5 mouse cellular contexts compared by ENCODE assay signal in the genomic region with DNA sequence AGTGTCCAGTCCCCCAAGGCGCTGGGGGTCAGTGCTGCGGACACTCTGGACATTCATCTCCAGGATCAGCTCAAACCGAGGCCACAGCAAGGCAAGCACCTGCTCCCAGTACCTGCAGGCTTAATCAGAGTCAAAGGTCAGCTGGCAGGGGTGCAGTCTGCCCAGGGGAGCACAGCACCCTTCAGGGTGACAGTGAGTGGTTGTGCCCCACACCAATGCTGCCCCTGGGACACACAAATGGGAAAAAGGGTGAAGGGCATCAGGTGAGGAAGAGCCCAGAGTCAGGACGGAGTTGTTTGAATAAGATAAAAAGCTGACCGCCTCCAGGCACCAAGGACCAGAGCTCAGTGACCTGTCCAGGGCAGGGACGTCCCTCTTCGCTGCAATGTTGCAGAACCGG. TPM values are rescaled to one million over a fixed set of nuclear protein-coding genes. Genes with fewer than 3 reads are reported as not detected.
"Had no signal": no experiment of that assay in that cellular context is flagged by ENCODE, and none has a peak within 500 bp of the region (broad histone marks: within the 10 kb centered on the region; RNA-seq: fewer than 3 reads in every experiment).

No protein-coding gene starts in this region.

RNA-seq across cellular contexts. Expression of gene H2-Q1, which starts 15.3 kb away (rescaled TPM):
- polyA plus RNA-seq: neural tube, embryonic 11.5 days; neural tube, embryonic 14.5 days; spleen, adult 2 months; testis, adult 2 months had no signal

RNA-seq across cellular contexts. Expression of gene H2-Q2, which starts 37.1 kb away (rescaled TPM):
- total RNA-seq: neutrophil, adult 5-6 weeks had no signal
